In genomic region chr3:11210920-11211811, GRCm38 (mm10) we compare ENCODE assay signal across 6 mouse cellular contexts.
A peak's percentile ranks its signal among the peaks of the same experiment; 100 is the strongest.
DNase-seq lines count a peak whose midpoint lies in the region; ATAC-seq and TF ChIP-seq lines count a peak whose summit lies in the region.
"Not testable (repeated sequence)": the region's sequence is repeated elsewhere in the genome, so short reads cannot be mapped to it uniquely, and the experiment has no call there.

No protein-coding gene starts in this region.

- not testable (repeated sequence) for H3K27me3 ChIP-seq in ES-Bruce4 (ENCODE audit: control insufficient read depth, insufficient read depth, low read length, poor library complexity, severe bottlenecking); forebrain, embryonic 14.5 days (replicated peaks; ENCODE audit: control insufficient read depth, insufficient read depth, low read length); midbrain, embryonic 11.5 days (ENCODE audit: control insufficient read depth, insufficient read depth, low read length)

- WGBS in forebrain, embryonic 14.5 days = 41% methylated on average over 9 of the region's 10 CpGs
- 51% methylated on average over 9 of the region's 10 CpGs for WGBS in midbrain, embryonic 11.5 days

- not testable (repeated sequence) for TF ChIP-seq CTCF in ES-Bruce4 (IDR thresholded peaks at IDR 0.05; ENCODE audit: low read depth, low read length); brain, embryonic 14.5 days (IDR thresholded peaks at IDR 0.05; ENCODE audit: borderline replicate concordance, extremely low read depth, insufficient read depth, insufficient read length)

- peak; percentile 95 for TF ChIP-seq EP300 in ES-Bruce4 (IDR thresholded peaks at IDR 0.05; ENCODE audit: insufficient read depth, low read depth, low read length)

- H3K4me2 ChIP-seq in forebrain, embryonic 14.5 days (ENCODE audit: low read length); midbrain, embryonic 11.5 days: not testable (repeated sequence)

- H3K4me3 ChIP-seq in ES-Bruce4 (ENCODE audit: low read depth, low read length); forebrain, embryonic 14.5 days (ENCODE audit: low read depth, low read length); midbrain, embryonic 11.5 days (ENCODE audit: low read depth, low read length): not testable (repeated sequence)

- not testable (repeated sequence) for H3K9me3 ChIP-seq in ES-Bruce4 (replicated peaks; ENCODE audit: control insufficient read depth, insufficient read depth, low read length, poor library complexity, severe bottlenecking); forebrain, embryonic 14.5 days (replicated peaks; ENCODE audit: control insufficient read depth, low read length); midbrain, embryonic 11.5 days (ENCODE audit: control insufficient read depth, low read length)

- peak overlapping the region; percentile 100 for H3K27ac ChIP-seq in ES-Bruce4 (ENCODE audit: insufficient read depth, low read length)
- H3K27ac ChIP-seq in forebrain, embryonic 14.5 days (ENCODE audit: low read depth, low read length); midbrain, embryonic 11.5 days (ENCODE audit: low read depth, low read length): not testable (repeated sequence)

- H3K4me1 ChIP-seq in ES-Bruce4 (ENCODE audit: control insufficient read depth, insufficient read depth, low read length); forebrain, embryonic 14.5 days (ENCODE audit: control insufficient read depth, insufficient read depth, low read length); midbrain, embryonic 11.5 days (ENCODE audit: control insufficient read depth, insufficient read depth, low read length): not testable (repeated sequence)

- H3K9ac ChIP-seq in ES-Bruce4 (ENCODE audit: low read depth, poor library complexity, severe bottlenecking) = peak overlapping the region; percentile 81
- not testable (repeated sequence) for H3K9ac ChIP-seq in forebrain, embryonic 14.5 days (ENCODE audit: low read length); midbrain, embryonic 11.5 days (ENCODE audit: low read length)

- not testable (repeated sequence) for TF ChIP-seq POLR2A in ES-Bruce4 (IDR thresholded peaks at IDR 0.05; ENCODE audit: insufficient read depth, low read length); brain, embryonic 14.5 days (IDR thresholded peaks at IDR 0.05; ENCODE audit: borderline replicate concordance, extremely low read depth, insufficient read depth, insufficient read length, poor library complexity, severe bottlenecking)

- DNase-seq in R1 (ENCODE audit: low read depth, low spot score) = peak; percentile 97
- DNase-seq in brain, embryonic 14.5 days (ENCODE audit: low read depth) = peak; percentile 35
- peak; percentile 4 for DNase-seq in forebrain, embryonic 14.5 days (ENCODE audit: low spot score)
- peak; percentile 85 for DNase-seq in midbrain, embryonic 11.5 days (ENCODE audit: low spot score, missing footprints)
- DNase-seq in retina, embryonic 14.5 days (ENCODE audit: low spot score) = peak; percentile 5

- ATAC-seq in forebrain, embryonic 14.5 days = not testable (repeated sequence)
- ATAC-seq in midbrain, embryonic 11.5 days (ENCODE audit: low FRiP score) = peak; percentile 74

- not testable (repeated sequence) for H3K36me3 ChIP-seq in ES-Bruce4 (ENCODE audit: control insufficient read depth, insufficient read depth, low read length, poor library complexity, severe bottlenecking); forebrain, embryonic 14.5 days (ENCODE audit: control insufficient read depth, insufficient read depth, low read length); midbrain, embryonic 11.5 days (ENCODE audit: control insufficient read depth, insufficient read depth, low read length)

Comparison
In these comparisons a context has a peak if more than half of its experiments do, and no peak if none do; other contexts are left out.
1. DNase-seq: peak in every context shown above with its lines; median percentile 97 in R1; 85 in midbrain, embryonic 11.5 days; 35 in brain, embryonic 14.5 days; 5 in retina, embryonic 14.5 days; 4 in forebrain, embryonic 14.5 days.